Mouse (Mus musculus) thymus, postnatal 10 days (tissue): ENCODE data around the gene Zmym4.
"Not testable (repeated sequence)": the region's sequence is repeated elsewhere in the genome, so short reads cannot be mapped to it uniquely, and the experiment has no call there.

Experiments
- DNase-seq, 2 experiments: peaks; one replicate each; pipeline ENCODE4 v3.0.0; 2021; ENCODE audit warnings: low spot score in 2 of 2

Gene Zmym4

GRCm38 (mm10) chr4:126967864-126968821 is at the start of gene Zmym4:
Zmym4 (minus strand) TSS chr4:126968135.
- DNase-seq = peak; percentile 88 to 89

- no peak for DNase-seq
Measured at GRCm38 (mm10) chr4:127016366-127016765, 48.4 kb upstream of the Zmym4 start.

- DNase-seq = peak; percentile 75 to 78
Measured at GRCm38 (mm10) chr4:127015294-127015993, 47.5 kb upstream of the Zmym4 start.

GRCm38 (mm10) chr4:127005113-127005936 is 37.4 kb upstream of the Zmym4 start:
- peak in 1 of 2 experiments; percentile 27 for DNase-seq

- no peak for DNase-seq
Measured at GRCm38 (mm10) chr4:127004384-127004783, 36.4 kb upstream of the Zmym4 start.

GRCm38 (mm10) chr4:127000601-127001105 is 32.7 kb upstream of the Zmym4 start:
- DNase-seq = no peak

GRCm38 (mm10) chr4:126999372-126999771 is 31.4 kb upstream of the Zmym4 start:
- DNase-seq = not testable (repeated sequence)

- DNase-seq = peak in 1 of 2 experiments; percentile 50
Measured at GRCm38 (mm10) chr4:126992356-126992755, 24.4 kb upstream of the Zmym4 start.

- DNase-seq = no peak
Measured at GRCm38 (mm10) chr4:126990553-126990952, 22.6 kb upstream of the Zmym4 start.

- no peak for DNase-seq
Measured at GRCm38 (mm10) chr4:126988503-126988902, 20.6 kb upstream of the Zmym4 start.

GRCm38 (mm10) chr4:126986768-126987167 is 18.8 kb upstream of the Zmym4 start:
- no peak for DNase-seq

- DNase-seq = not testable (repeated sequence)
Measured at GRCm38 (mm10) chr4:126983736-126984525, 16.0 kb upstream of the Zmym4 start.

- DNase-seq = no peak
Measured at GRCm38 (mm10) chr4:126983321-126983720, 15.4 kb upstream of the Zmym4 start.

GRCm38 (mm10) chr4:126978706-126979105 is 10.8 kb upstream of the Zmym4 start:
- no peak for DNase-seq

GRCm38 (mm10) chr4:126977467-126977866 is 9.5 kb upstream of the Zmym4 start:
- DNase-seq = peak in 1 of 2 experiments; percentile 27

- DNase-seq = peak; percentile 10 to 18
Measured at GRCm38 (mm10) chr4:126967241-126967863, 583 bp downstream of the Zmym4 start.

- no peak for DNase-seq
Measured at GRCm38 (mm10) chr4:126958682-126959081, 9.3 kb downstream of the Zmym4 start.

- DNase-seq = no peak
Measured at GRCm38 (mm10) chr4:126958261-126958660, 9.7 kb downstream of the Zmym4 start.

GRCm38 (mm10) chr4:126957434-126957833 is 10.5 kb downstream of the Zmym4 start:
- DNase-seq = no peak

- DNase-seq = not testable (repeated sequence)
Measured at GRCm38 (mm10) chr4:126950801-126951200, 17.1 kb downstream of the Zmym4 start.
